Comparison of ENCODE assay signal across 9 mouse cellular contexts in the genomic region with DNA sequence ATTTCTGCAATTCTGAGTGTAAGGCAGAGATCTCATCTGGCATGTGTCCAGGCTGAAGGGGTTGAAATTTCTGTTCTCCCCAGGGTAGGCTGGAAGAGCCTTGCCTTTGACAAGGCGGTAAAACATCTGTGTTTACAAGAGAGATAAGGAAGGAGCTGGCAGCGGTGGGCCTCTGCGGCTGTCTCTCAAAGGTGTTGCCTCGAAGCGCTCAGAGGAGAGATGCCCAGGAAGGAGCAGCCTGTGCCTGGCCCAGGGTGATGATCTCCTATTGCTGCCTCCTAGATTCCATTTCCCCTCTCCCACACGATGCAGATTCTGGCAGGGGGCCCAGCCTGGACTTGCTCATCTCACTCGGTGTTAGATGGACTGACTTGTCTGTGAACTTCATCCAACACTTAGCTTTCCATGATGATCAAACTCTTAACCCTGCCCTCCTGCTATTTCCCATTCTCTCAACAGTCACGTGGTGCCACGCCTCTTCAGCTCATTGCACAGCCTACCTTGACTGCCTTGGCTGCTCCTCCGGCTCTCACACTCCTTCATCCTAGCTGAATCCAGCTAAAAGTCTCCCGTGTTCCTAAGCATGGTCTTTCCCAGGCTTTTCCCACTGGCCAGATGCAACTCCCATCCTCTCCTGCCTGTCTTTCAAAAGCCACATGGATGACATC. TPM values are rescaled to one million over a fixed set of nuclear protein-coding genes. Genes with fewer than 3 reads are reported as not detected.
A peak's percentile ranks its signal among the peaks of the same experiment; 100 is the strongest.
DNase-seq lines count a peak whose midpoint lies in the region; ATAC-seq lines count a peak whose summit lies in the region.
"Had no signal": no experiment of that assay in that cellular context is flagged by ENCODE, and none has a peak within 500 bp of the region (broad histone marks: within the 10 kb centered on the region; RNA-seq: fewer than 3 reads in every experiment).

No protein-coding gene starts in this region.

- WGBS in heart, embryonic 15.5 days, result 15% methylated on average over 11 of the region's 11 CpGs
- 29% methylated on average over 11 of the region's 11 CpGs for WGBS in stomach, embryonic 14.5 days

- H3K27me3 ChIP-seq in heart, embryonic 15.5 days, result 0 out of 2 replicates have a peak, but pooled peaks cover 3% of the 10 kb centered on the region
- no peaks in the 10 kb centered on the region; the same call in 1 of the 2 replicates for H3K27me3 ChIP-seq in stomach, embryonic 14.5 days (ENCODE audit: control insufficient read depth, insufficient read depth, low read length)

- H3K9me3 ChIP-seq in heart, embryonic 15.5 days (replicated peaks), result no peaks in the 10 kb centered on the region
- no peaks in the 10 kb centered on the region for H3K9me3 ChIP-seq in stomach, embryonic 14.5 days (ENCODE audit: control insufficient read depth, low read depth, low read length)

- H3K36me3 ChIP-seq in heart, embryonic 15.5 days, result no peaks in the 10 kb centered on the region
- H3K36me3 ChIP-seq in stomach, embryonic 14.5 days (ENCODE audit: control insufficient read depth, insufficient read depth, low read length), result no peaks in the 10 kb centered on the region

- ATAC-seq in heart, embryonic 15.5 days (replicated peaks; ENCODE audit: insufficient number of reproducible peaks, insufficient read depth, low FRiP score, low read depth), result peak; percentile 71
- ATAC-seq in stomach, embryonic 14.5 days (ENCODE audit: insufficient number of reproducible peaks, insufficient read depth, low FRiP score, low read depth), result peak; percentile 68; the same call in 1 of the 2 replicates

- no peak overlapping the region for H3K9ac ChIP-seq in heart, embryonic 15.5 days
- H3K9ac ChIP-seq in stomach, embryonic 14.5 days (replicated peaks; ENCODE audit: low read depth, low read length), result no peak overlapping the region

- peak overlapping the region; percentile 21; the same call in 1 of the 2 replicates for H3K4me2 ChIP-seq in heart, embryonic 15.5 days
- no peak overlapping the region for H3K4me2 ChIP-seq in stomach, embryonic 14.5 days (replicated peaks; ENCODE audit: low read depth, low read length)

- peaks cover 82% of the 10 kb centered on the region for H3K4me1 ChIP-seq in heart, embryonic 15.5 days (replicated peaks)
- H3K4me1 ChIP-seq in stomach, embryonic 14.5 days (ENCODE audit: control insufficient read depth, insufficient read depth, low read length), result peaks cover 51% of the 10 kb centered on the region

- no peak overlapping the region for H3K4me3 ChIP-seq in heart, embryonic 15.5 days
- no peak overlapping the region for H3K4me3 ChIP-seq in stomach, embryonic 14.5 days (ENCODE audit: low read depth, low read length)

- peak; percentile 63 to 65 for DNase-seq in kidney, postnatal 4 days
- no peak for DNase-seq in kidney, adult 8-10 months
- DNase-seq in ZHBTc4 (ENCODE audit: low read depth, low spot score), result peak; percentile 51
- no peak for DNase-seq in layer of hippocampus, postnatal 36 days
- DNase-seq in embryo, embryonic 10 days (ENCODE audit: low spot score), result no peak
- DNase-seq in embryo, embryonic 10.5 days (ENCODE audit: low spot score), result no peak

- H3K27ac ChIP-seq in heart, embryonic 15.5 days, result peak overlapping the region; percentile 43
- peak overlapping the region; percentile 75; the same call in 1 of the 2 replicates for H3K27ac ChIP-seq in stomach, embryonic 14.5 days (ENCODE audit: low read length)

RNA-seq across cellular contexts. Expression of a gene that starts 30.8 kb away (rescaled TPM):
- polyA plus RNA-seq in heart, embryonic 15.5 days (2015; fragmentation: Nextera tagmentation; extraction: Ambion mirVana), result 149 and 153 TPM in 2 replicates
- 5.0 and 12.5 TPM in 2 replicates for polyA plus RNA-seq in stomach, embryonic 14.5 days (2014; fragmentation: Nextera tagmentation; extraction: Ambion mirVana)
- 1 to 10 TPM; 8.1 to 8.7 TPM for total RNA-seq in layer of hippocampus, postnatal 36 days (2021)

RNA-seq across cellular contexts. Expression of a gene that starts 58.7 kb away (rescaled TPM):
- polyA plus RNA-seq in heart, embryonic 15.5 days (2015; fragmentation: Nextera tagmentation; extraction: Ambion mirVana), result 2.0 and 2.6 TPM in 2 replicates
- polyA plus RNA-seq in stomach, embryonic 14.5 days (2014; fragmentation: Nextera tagmentation; extraction: Ambion mirVana), result 0.48 and 1.2 TPM in 2 replicates
- total RNA-seq in layer of hippocampus, postnatal 36 days (2021), result 1 to 10 TPM; 6.6 TPM
- total RNA-seq: liver, adult 2 months had no signal
- polyA plus RNA-seq: liver, adult 2 months had no signal

Comparison
In these comparisons a context has a peak if more than half of its experiments do, and no peak if none do; other contexts are left out.
1. DNase-seq: peak in kidney, postnatal 4 days (2 of 2) and ZHBTc4 (single experiment); none in kidney, adult 8-10 months (0 of 2), layer of hippocampus, postnatal 36 days (0 of 2), embryo, embryonic 10 days (single experiment) and embryo, embryonic 10.5 days (single experiment).
2. RNA of a gene that starts 30.8 kb away (polyA plus RNA-seq): 149 to 153 TPM in heart, embryonic 15.5 days; 5.0 to 12.5 TPM in stomach, embryonic 14.5 days; every median in the first group is over 10 times any median in the second.